Mouse (Mus musculus) embryonic facial prominence, embryonic 15.5 days (tissue): ENCODE data around the gene Fam107b. TPM values are rescaled to one million over a fixed set of nuclear protein-coding genes. Genes with fewer than 3 reads are reported as not detected.

ENCODE experiments used
- ATAC-seq: fragments of 200-750 bp; cut with Nextera tagmentation; 2 replicates; pipeline ENCODE4 v1.8.0; 2017; ENCODE audit warnings: low read depth, moderate TSS enrichment; ENCODE audit not compliant: insufficient number of reproducible peaks, low FRiP score, low TSS enrichment
- H3K27ac ChIP-seq: fragments of 300-500 bp; sonication (generic); replicated peaks from 2 replicates; pipeline ENCODE4 v1.5.1; 2015; ENCODE audit warnings: mild to moderate bottlenecking, inconsistent platforms
- H3K27me3 ChIP-seq: fragments of 300-500 bp; sonication (generic); 2 replicates; pipeline ENCODE4 v1.6.1; 2015; ENCODE audit warnings: inconsistent platforms
- H3K36me3 ChIP-seq: fragments of 300-500 bp; sonication (generic); 2 replicates; pipeline ENCODE4 v1.6.1; 2015; ENCODE audit warnings: mild to moderate bottlenecking, inconsistent platforms
- H3K4me1 ChIP-seq: fragments of 300-500 bp; sonication (generic); 2 replicates; pipeline ENCODE4 v1.6.1; 2015; ENCODE audit warnings: inconsistent platforms
- H3K4me2 ChIP-seq: fragments of 300-500 bp; sonication (generic); replicated peaks from 2 replicates; pipeline ENCODE4 v1.6.1; 2015; ENCODE audit warnings: mild to moderate bottlenecking, inconsistent platforms
- H3K4me3 ChIP-seq: fragments of 300-500 bp; sonication (generic); replicated peaks from 2 replicates; pipeline ENCODE4 v1.5.1; 2015; ENCODE audit warnings: mild to moderate bottlenecking, inconsistent platforms
- H3K9ac ChIP-seq: fragments of 300-500 bp; sonication (generic); 2 replicates; pipeline ENCODE4 v1.6.1; 2015; ENCODE audit warnings: inconsistent platforms
- H3K9me3 ChIP-seq: fragments of 300-500 bp; sonication (generic); replicated peaks from 2 replicates; pipeline ENCODE4 v1.6.1; 2016; ENCODE audit warnings: inconsistent platforms
- WGBS: fragments of 180-500 bp; shearing (Covaris S2); methylation state at CpG from one replicate; pipeline ENCODE4 v1.1.7; 2015; 5-methylcytosine and 5-hydroxymethylcytosine counted together
- polyA plus RNA-seq: library from polyadenylated mRNA; unstranded; fragments of >200 nt; fragmentation: Nextera tagmentation; extraction: Ambion mirVana; gene quantifications from 2 replicates; pipeline ENCODE4 v1.2.1, GENCODE M21; 2015

Fam107b gene
- polyA plus RNA-seq, 1 experiment from 2014 or later, result 42.7 TPM

- Histone ChIP-seq H3K4me2 (no peak overlapping the region), H3K4me1 (no peaks in the 10 kb centered on the region), H3K9ac (no peak overlapping the region), H3K36me3 (no peaks in the 10 kb centered on the region), H3K27me3 (no peaks in the 10 kb centered on the region), H3K27ac (0 out of 2 replicates have a peak overlapping the region, but pooled peaks have one; percentile 25), H3K9me3 (no peaks in the 10 kb centered on the region), H3K4me3 (no peak overlapping the region)
- WGBS, result 52% methylated on average over 8 of the region's 8 CpGs
- ATAC-seq, result no peak; the same call in 1 of the 2 replicates
Measured at GRCm38 (mm10) chr2:3578180-3578902, 8.1 kb downstream of the Fam107b start.

- 51% methylated on average over 2 of the region's 2 CpGs for WGBS
- Histone ChIP-seq H3K9me3 (no peaks in the 10 kb centered on the region), H3K9ac (no peak overlapping the region), H3K4me1 (no peaks in the 10 kb centered on the region), H3K27ac (no peak overlapping the region), H3K27me3 (no peaks in the 10 kb centered on the region), H3K4me2 (no peak overlapping the region), H3K36me3 (no peaks in the 10 kb centered on the region), H3K4me3 (no peak overlapping the region)
- no peak for ATAC-seq
Measured at GRCm38 (mm10) chr2:3579316-3579902, 9.1 kb downstream of the Fam107b start.

GRCm38 (mm10) chr2:3582830-3583229 lies 12.5 kb downstream of the Fam107b start:
- Histone ChIP-seq H3K4me3 (no peak overlapping the region), H3K27me3 (no peaks in the 10 kb centered on the region), H3K4me1 (no peaks in the 10 kb centered on the region), H3K9me3 (no peaks in the 10 kb centered on the region), H3K27ac (no peak overlapping the region), H3K4me2 (no peak overlapping the region), H3K36me3 (no peaks in the 10 kb centered on the region), H3K9ac (no peak overlapping the region)
- WGBS, result 75% methylated on average over 2 of the region's 2 CpGs
- no peak for ATAC-seq

- Histone ChIP-seq H3K9ac (no peak overlapping the region), H3K4me3 (no peak overlapping the region), H3K27ac (no peak overlapping the region), H3K36me3 (no peaks in the 10 kb centered on the region), H3K4me2 (no peak overlapping the region), H3K4me1 (no peaks in the 10 kb centered on the region), H3K27me3 (no peaks in the 10 kb centered on the region), H3K9me3 (no peaks in the 10 kb centered on the region)
- no peak for ATAC-seq
- WGBS, result 69% methylated on average over 3 of the region's 3 CpGs
Measured at GRCm38 (mm10) chr2:3585231-3585783, 15.0 kb downstream of the Fam107b start.

GRCm38 (mm10) chr2:3590086-3590915 lies 20.0 kb downstream of the Fam107b start:
- Histone ChIP-seq H3K4me2 (no peak overlapping the region), H3K4me1 (no peaks in the 10 kb centered on the region), H3K27ac (no peak overlapping the region), H3K36me3 (no peaks in the 10 kb centered on the region), H3K27me3 (no peaks in the 10 kb centered on the region), H3K9me3 (no peaks in the 10 kb centered on the region), H3K4me3 (no peak overlapping the region), H3K9ac (no peak overlapping the region)
- WGBS, result 83% methylated on average over 6 of the region's 6 CpGs
- no peak for ATAC-seq

- no peaks in the 10 kb centered on the region for H3K4me1 ChIP-seq
- no peak overlapping the region for H3K4me3 ChIP-seq
- no peak overlapping the region for H3K4me2 ChIP-seq
- H3K27me3 ChIP-seq, result no peaks in the 10 kb centered on the region
- no peaks in the 10 kb centered on the region for H3K36me3 ChIP-seq
- no peaks in the 10 kb centered on the region for H3K9me3 ChIP-seq
- no peak overlapping the region for H3K9ac ChIP-seq
- H3K27ac ChIP-seq, result no peak overlapping the region
- WGBS, result 84% methylated on average over 1 of the region's 1 CpGs
- ATAC-seq, result no peak
Measured at GRCm38 (mm10) chr2:3590916-3591197, 20.6 kb downstream of the Fam107b start.

- H3K4me2 ChIP-seq, result no peak overlapping the region
- H3K9ac ChIP-seq, result no peak overlapping the region
- 60% methylated on average over 2 of the region's 2 CpGs for WGBS
- H3K36me3 ChIP-seq, result no peaks in the 10 kb centered on the region
- no peaks in the 10 kb centered on the region for H3K9me3 ChIP-seq
- H3K4me1 ChIP-seq, result no peaks in the 10 kb centered on the region
- H3K4me3 ChIP-seq, result no peak overlapping the region
- no peaks in the 10 kb centered on the region for H3K27me3 ChIP-seq
- ATAC-seq, result no peak
- no peak overlapping the region for H3K27ac ChIP-seq
Measured at GRCm38 (mm10) chr2:3594663-3595318, 24.5 kb downstream of the Fam107b start.

GRCm38 (mm10) chr2:3600421-3600820 lies 30.1 kb downstream of the Fam107b start:
- H3K4me3 ChIP-seq, result no peak overlapping the region
- no peaks in the 10 kb centered on the region for H3K4me1 ChIP-seq
- H3K9me3 ChIP-seq, result no peaks in the 10 kb centered on the region
- no peak overlapping the region for H3K4me2 ChIP-seq
- H3K9ac ChIP-seq, result no peak overlapping the region
- H3K27me3 ChIP-seq, result no peaks in the 10 kb centered on the region
- 47% methylated on average over 3 of the region's 3 CpGs for WGBS
- H3K36me3 ChIP-seq, result no peaks in the 10 kb centered on the region
- ATAC-seq, result no peak
- no peak overlapping the region for H3K27ac ChIP-seq

GRCm38 (mm10) chr2:3602599-3602998 lies 32.3 kb downstream of the Fam107b start:
- no peak for ATAC-seq
- Histone ChIP-seq H3K4me2 (no peak overlapping the region), H3K9me3 (no peaks in the 10 kb centered on the region), H3K4me1 (no peaks in the 10 kb centered on the region), H3K9ac (no peak overlapping the region), H3K36me3 (no peaks in the 10 kb centered on the region), H3K4me3 (no peak overlapping the region), H3K27me3 (no peaks in the 10 kb centered on the region), H3K27ac (no peak overlapping the region)
- WGBS, result 78% methylated on average over 3 of the region's 3 CpGs

- no peaks in the 10 kb centered on the region for H3K4me1 ChIP-seq
- H3K27me3 ChIP-seq, result no peaks in the 10 kb centered on the region
- no peak overlapping the region for H3K4me3 ChIP-seq
- no peak for ATAC-seq
- no peaks in the 10 kb centered on the region for H3K36me3 ChIP-seq
- H3K9me3 ChIP-seq, result no peaks in the 10 kb centered on the region
- no peak overlapping the region for H3K4me2 ChIP-seq
- WGBS, result 83% methylated on average over 5 of the region's 5 CpGs
- H3K9ac ChIP-seq, result no peak overlapping the region
- no peak overlapping the region for H3K27ac ChIP-seq
Measured at GRCm38 (mm10) chr2:3603181-3603580, 32.9 kb downstream of the Fam107b start.
